Mouse (Mus musculus) heart, postnatal 25 days (tissue): ENCODE measurements around the gene H2-M2. TPM values are rescaled to one million over a fixed set of nuclear protein-coding genes. Genes with fewer than 3 reads are reported as not detected.
"Not testable (repeated sequence)": the region's sequence is repeated elsewhere in the genome, so short reads cannot be mapped to it uniquely, and the experiment has no call there.

ENCODE experiments used
- DNase-seq: peaks from one replicate; pipeline ENCODE4 v3.0.0; 2022; ENCODE audit warnings: low spot score
- intact Hi-C: fragments of 180-260 bp; cut with DNase I; formaldehyde crosslinking; loops from one replicate; pipeline ENCODE4 v1.15.1; 2025
- total RNA-seq, 2 experiments: library from RNA; stranded (reverse); gene quantifications; 2 replicates each; pipeline ENCODE4 v1.2.3; 2021

H2-M2 gene
- total RNA-seq, result not detected

DNA sequence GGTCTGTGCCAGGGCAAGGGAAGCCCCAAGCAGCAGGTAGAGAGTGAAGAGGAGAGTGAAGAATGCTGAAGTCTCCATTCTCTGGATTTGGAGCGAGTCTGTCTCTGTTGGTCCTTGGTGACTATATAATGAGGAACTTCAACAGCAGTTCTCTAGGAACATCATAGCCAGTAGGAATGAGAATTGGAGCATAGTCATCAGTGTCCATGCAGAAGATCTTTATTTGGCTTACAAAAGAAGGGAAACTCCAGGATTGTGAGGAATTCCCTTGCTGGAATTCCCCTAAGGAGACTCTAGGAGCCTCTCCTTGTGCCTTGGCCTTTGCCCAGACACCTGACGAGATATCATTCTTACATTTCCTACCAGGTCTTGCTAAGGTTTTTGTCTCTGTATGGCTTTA lies at the start of gene H2-M2:
TSS of gene H2-M2 (minus strand) at position 101 of the 400 bp plus-strand sequence.
- DNase-seq, result no peak
- intact Hi-C loops, result no loop called here

DNA sequence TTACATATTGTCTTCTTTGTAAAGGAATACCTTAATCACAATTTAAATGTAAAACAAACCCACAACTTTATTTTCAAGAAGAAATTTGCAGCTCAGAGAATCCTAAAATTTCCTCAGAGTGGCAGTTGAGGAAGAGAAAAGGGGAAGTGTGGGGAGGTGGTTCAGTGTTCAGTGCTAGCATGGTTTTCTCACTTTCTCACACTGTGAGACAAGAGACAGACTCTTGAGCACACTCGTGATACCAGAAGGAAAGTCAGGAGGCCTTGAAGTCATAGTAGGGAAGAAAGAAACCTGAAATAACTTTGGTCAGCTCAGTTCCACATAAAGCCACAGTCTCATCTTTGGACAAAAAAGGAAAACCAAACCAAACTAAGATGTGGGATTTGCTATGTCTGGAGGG lies 42.1 kb upstream of the H2-M2 start:
- DNase-seq, intact Hi-C loops: not testable (repeated sequence)

DNA sequence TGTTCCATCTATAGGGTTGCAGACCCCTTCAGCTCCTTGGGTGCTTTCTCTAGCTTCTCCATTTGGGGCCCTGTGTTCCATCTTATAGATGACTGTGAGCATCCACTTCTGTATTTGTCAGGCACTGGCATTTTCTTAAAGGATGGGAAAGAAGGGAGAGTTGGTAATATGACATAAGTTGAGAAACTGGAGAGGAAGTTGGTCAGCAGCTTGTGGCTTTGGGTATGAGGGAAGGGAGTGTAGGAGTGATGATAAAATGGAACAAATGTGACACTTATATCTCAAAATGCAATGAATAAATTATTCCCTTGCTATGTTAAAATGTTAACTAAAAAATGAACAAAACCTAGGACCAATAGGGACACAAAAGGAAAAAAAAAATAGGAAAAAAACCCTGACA lies 41.3 kb upstream of the H2-M2 start:
- DNase-seq, intact Hi-C loops: not testable (repeated sequence)

DNA sequence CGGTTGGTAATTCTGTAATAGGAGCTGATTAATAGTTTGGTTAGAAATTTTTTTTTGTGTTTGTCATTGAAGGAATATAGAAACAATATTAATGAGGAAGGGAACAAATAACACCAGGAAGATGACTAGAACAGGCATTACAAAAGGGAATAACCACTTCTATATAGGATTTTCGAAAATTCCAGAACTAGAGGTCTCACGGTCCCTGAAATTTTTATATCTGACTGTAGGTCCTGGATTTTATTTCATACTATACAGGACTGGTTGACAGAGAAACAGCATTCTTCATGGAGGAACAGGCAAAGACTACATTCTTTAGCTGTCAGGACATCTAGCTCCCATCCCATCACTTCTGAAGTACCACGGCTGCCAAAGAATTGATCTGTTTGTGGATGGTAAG lies 24.4 kb upstream of the H2-M2 start, which contains the start of gene Olfr111:
TSS of gene Olfr111 (plus strand) at position 301 of the 400 bp plus-strand sequence.
- intact Hi-C loops, result no loop called here
- no peak for DNase-seq

DNA sequence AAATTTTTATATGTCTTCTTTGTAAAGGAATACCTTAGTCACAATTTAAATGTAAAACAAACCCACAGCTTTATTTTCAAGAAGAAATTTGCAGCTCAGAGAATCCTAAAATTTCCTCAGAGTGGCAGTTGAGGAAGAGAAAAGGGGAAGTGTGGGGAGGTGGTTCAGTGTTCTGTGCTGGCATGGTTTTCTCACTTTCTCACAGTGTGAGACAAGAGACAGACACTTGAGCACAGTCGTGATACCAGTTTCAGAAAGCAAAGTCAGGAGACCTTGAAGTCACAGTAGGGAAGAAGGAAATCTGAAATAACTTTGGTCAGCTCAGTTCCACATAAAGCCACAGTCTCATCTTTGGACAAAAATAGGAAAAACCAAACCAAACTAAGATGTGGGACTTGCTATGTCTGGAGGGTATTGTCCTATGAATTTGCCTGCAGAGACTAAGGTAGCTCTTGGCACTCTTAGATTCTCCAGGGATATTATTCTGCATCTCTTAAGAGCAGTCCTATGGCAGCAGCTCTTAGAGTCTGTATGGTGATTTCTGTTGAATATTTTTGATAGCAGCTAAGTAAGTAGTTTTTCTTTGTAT lies 8.7 kb upstream of the H2-M2 start, which contains the start of gene Olfr110:
TSS of gene Olfr110 (plus strand) at position 539 of the 589 bp plus-strand sequence.
- DNase-seq, result no peak
- intact Hi-C loops, result no loop called here

DNA sequence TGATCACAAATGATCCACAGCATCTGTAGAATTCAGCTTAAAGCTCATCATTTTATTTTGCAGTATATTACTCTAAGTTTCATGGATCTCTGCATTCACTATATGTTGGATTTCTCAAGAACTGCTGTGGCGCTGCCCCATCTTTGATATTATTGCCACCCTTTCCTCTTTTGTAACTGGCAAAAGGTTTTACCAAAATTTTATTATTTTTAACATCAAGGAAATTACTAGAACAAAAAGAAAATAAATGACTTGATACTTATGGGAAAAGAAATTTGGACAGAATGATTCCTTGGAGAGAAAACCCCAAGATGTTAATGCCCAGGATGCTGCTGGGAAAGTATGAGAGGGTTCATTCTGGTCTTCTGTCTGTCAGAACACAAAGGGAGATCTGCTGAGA lies 24.7 kb downstream of the H2-M2 start, which contains the start of gene Olfr109:
TSS of gene Olfr109 (plus strand) at position 301 of the 400 bp plus-strand sequence.
- DNase-seq, result no peak
- intact Hi-C loops, result no loop called here

DNA sequence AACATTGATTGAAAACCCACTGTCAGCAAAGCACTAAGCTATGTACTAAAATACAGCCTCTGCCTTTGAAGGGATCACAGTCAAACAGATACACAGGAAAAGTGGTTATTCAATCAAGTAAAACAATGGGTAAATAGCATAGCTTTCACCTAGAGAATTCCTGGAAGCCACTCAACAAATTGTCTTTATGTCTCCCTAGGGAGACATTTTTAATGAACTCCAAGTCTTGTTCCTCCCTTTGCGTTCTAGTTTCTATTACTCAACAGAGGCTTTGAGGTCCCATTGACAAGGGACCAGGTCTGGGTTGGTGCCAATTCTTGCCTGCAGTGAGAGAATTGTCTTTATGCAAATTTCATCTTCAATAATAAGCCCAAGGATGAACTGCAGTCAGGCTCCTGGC lies 38.2 kb downstream of the H2-M2 start, which contains the start of gene Olfr108:
TSS of gene Olfr108 (plus strand) at position 301 of the 400 bp plus-strand sequence.
- intact Hi-C loops, result no loop called here
- no peak for DNase-seq

Other genes with a start within 250 kb of the H2-M2 start
- not detected for gene Olfr97, start 246.2 kb downstream of the H2-M2 start, total RNA-seq
- gene Olfr98, start 219.8 kb downstream of the H2-M2 start, total RNA-seq, result not detected
- 1 to 10 TPM; 3.0 to 3.2 TPM for gene H2-M3, start 213.3 kb downstream of the H2-M2 start, total RNA-seq
- gene Olfr99, start 200.1 kb downstream of the H2-M2 start, total RNA-seq, result not detected
- not detected for gene Olfr101, start 179.2 kb downstream of the H2-M2 start, total RNA-seq
- gene Olfr102, start 166.5 kb downstream of the H2-M2 start, total RNA-seq, result not detected
- gene Olfr103, start 143.9 kb downstream of the H2-M2 start, total RNA-seq, result not detected
- not detected for gene Olfr104-ps, start 124.0 kb downstream of the H2-M2 start, total RNA-seq
- not detected for gene Olfr105-ps, start 104.5 kb downstream of the H2-M2 start, total RNA-seq
- gene Olfr106-ps, start 93.2 kb downstream of the H2-M2 start, total RNA-seq, result not detected
- gene Olfr107, start 84.3 kb downstream of the H2-M2 start, total RNA-seq, result not detected
- gene Olfr108, start 38.1 kb downstream of the H2-M2 start, total RNA-seq, result not detected
- gene Olfr109, start 24.6 kb downstream of the H2-M2 start, total RNA-seq, result not detected
- not detected for gene Olfr110, start 8.9 kb upstream of the H2-M2 start, total RNA-seq
- not detected for gene Olfr111, start 24.5 kb upstream of the H2-M2 start, total RNA-seq
- gene Olfr112, start 85.9 kb upstream of the H2-M2 start, total RNA-seq, result not detected
- gene Olfr113, start 94.1 kb upstream of the H2-M2 start, total RNA-seq, result not detected
- gene Olfr114, start 109.2 kb upstream of the H2-M2 start, total RNA-seq, result not detected
- gene Olfr115, start 143.6 kb upstream of the H2-M2 start, total RNA-seq, result not detected
- gene Olfr116, start 143.6 kb upstream of the H2-M2 start, total RNA-seq, result not detected
- gene Olfr117, start 180.2 kb upstream of the H2-M2 start, total RNA-seq, result not detected
- not detected for gene Olfr118, start 183.4 kb upstream of the H2-M2 start, total RNA-seq
- not detected for gene Olfr119, start 213.0 kb upstream of the H2-M2 start, total RNA-seq
- not detected for gene Olfr120, start 238.3 kb upstream of the H2-M2 start, total RNA-seq